Mouse (Mus musculus) erythroblast, embryonic 14.5 days (primary cell): Measurements from ENCODE around the gene Ttc7. TPM values are rescaled to one million over a fixed set of nuclear protein-coding genes. Genes with fewer than 3 reads are reported as not detected.
"Not testable (repeated sequence)": the region's sequence is repeated elsewhere in the genome, so short reads cannot be mapped to it uniquely, and the experiment has no call there.

ENCODE experiments used
- H3K27me3 ChIP-seq: 2 replicates; pipeline ENCODE4 v1.6.1; 2012; ENCODE audit warnings: inconsistent platforms; ENCODE audit not compliant: control insufficient read depth
- H3K36me3 ChIP-seq: 2 replicates; pipeline ENCODE4 v1.6.1; 2012; ENCODE audit warnings: mild to moderate bottlenecking, inconsistent platforms; ENCODE audit not compliant: control insufficient read depth
- H3K4me1 ChIP-seq: 2 replicates; pipeline ENCODE4 v1.6.1; 2012; ENCODE audit warnings: inconsistent platforms; ENCODE audit not compliant: control insufficient read depth
- H3K4me3 ChIP-seq: replicated peaks from 2 replicates; pipeline ENCODE3; 2012; ENCODE audit warnings: moderate library complexity, mild to moderate bottlenecking, inconsistent platforms
- H3K9me3 ChIP-seq: 2 replicates; pipeline ENCODE4 v1.6.1; 2012; ENCODE audit warnings: low read length, inconsistent platforms, mixed read lengths; ENCODE audit not compliant: control insufficient read depth
- GATA1 ChIP-seq: IDR thresholded peaks from 2 replicates; pipeline ENCODE4 v1.6.1; 2012; ENCODE audit warnings: low read length, inconsistent platforms, mixed read lengths
- TAL1 ChIP-seq: IDR thresholded peaks from 3 replicates; pipeline ENCODE4 v1.6.1; 2012; ENCODE audit warnings: low read length, inconsistent platforms, mixed read lengths
- polyA plus RNA-seq: library from polyadenylated mRNA; stranded (reverse); fragments of >175 nt; gene quantifications from 2 replicates; pipeline ENCODE4 v1.2.3, GENCODE M21; 2012

Gene Ttc7
- polyA plus RNA-seq, 1 experiment, result 2.6 TPM

GRCm38 (mm10) chr17:87295738-87296137 is 13.1 kb downstream of the Ttc7 start:
- H3K36me3 ChIP-seq, result peaks cover 87% of the 10 kb centered on the region
- TF ChIP-seq GATA1, result no peak
- no peak for TF ChIP-seq TAL1
- no peaks in the 10 kb centered on the region for H3K27me3 ChIP-seq
- H3K4me3 ChIP-seq, result no peak overlapping the region
- no peaks in the 10 kb centered on the region for H3K9me3 ChIP-seq
- H3K4me1 ChIP-seq, result peaks cover 15% of the 10 kb centered on the region

- Histone ChIP-seq H3K36me3 (peaks cover 79% of the 10 kb centered on the region), H3K4me1 (peaks cover 15% of the 10 kb centered on the region)
- not testable (repeated sequence) for H3K9me3 ChIP-seq, H3K27me3 ChIP-seq, H3K4me3 ChIP-seq
Observed at GRCm38 (mm10) chr17:87296701-87297100, 14.0 kb downstream of the Ttc7 start.

GRCm38 (mm10) chr17:87298944-87299343 is 16.3 kb downstream of the Ttc7 start:
- Histone ChIP-seq H3K36me3 (peaks cover 72% of the 10 kb centered on the region), H3K4me1 (peaks cover 22% of the 10 kb centered on the region), H3K9me3 (no peaks in the 10 kb centered on the region), H3K4me3 (no peak overlapping the region), H3K27me3 (no peaks in the 10 kb centered on the region)
- no peak for TF ChIP-seq GATA1
- TF ChIP-seq TAL1, result no peak

GRCm38 (mm10) chr17:87300340-87300739 is 17.7 kb downstream of the Ttc7 start:
- Histone ChIP-seq H3K9me3 (no peaks in the 10 kb centered on the region), H3K36me3 (peaks cover 72% of the 10 kb centered on the region), H3K27me3 (no peaks in the 10 kb centered on the region), H3K4me1 (peaks cover 17% of the 10 kb centered on the region), H3K4me3 (no peak overlapping the region)
- TF ChIP-seq GATA1 (no peak), TAL1 (no peak)

GRCm38 (mm10) chr17:87301607-87302006 is 18.9 kb downstream of the Ttc7 start:
- H3K9me3 ChIP-seq, H3K4me3 ChIP-seq, H3K27me3 ChIP-seq, H3K4me1 ChIP-seq: not testable (repeated sequence)
- H3K36me3 ChIP-seq, result peaks cover 64% of the 10 kb centered on the region

- Histone ChIP-seq H3K36me3 (peaks cover 66% of the 10 kb centered on the region), H3K9me3 (no peaks in the 10 kb centered on the region), H3K27me3 (no peaks in the 10 kb centered on the region), H3K4me1 (peaks cover 8% of the 10 kb centered on the region), H3K4me3 (no peak overlapping the region)
- TF ChIP-seq TAL1 (no peak), GATA1 (no peak)
Observed at GRCm38 (mm10) chr17:87302014-87302794, 19.5 kb downstream of the Ttc7 start.

- Histone ChIP-seq H3K36me3 (peaks cover 73% of the 10 kb centered on the region), H3K27me3 (no peaks in the 10 kb centered on the region), H3K4me1 (peaks cover 8% of the 10 kb centered on the region), H3K4me3 (no peak overlapping the region), H3K9me3 (no peaks in the 10 kb centered on the region)
- TF ChIP-seq TAL1 (no peak), GATA1 (no peak)
Observed at GRCm38 (mm10) chr17:87304151-87304894, 21.6 kb downstream of the Ttc7 start.

GRCm38 (mm10) chr17:87305065-87305464 is 22.4 kb downstream of the Ttc7 start:
- TF ChIP-seq TAL1, result no peak
- TF ChIP-seq GATA1, result no peak
- Histone ChIP-seq H3K9me3 (no peaks in the 10 kb centered on the region), H3K4me3 (no peak overlapping the region), H3K4me1 (peaks cover 8% of the 10 kb centered on the region), H3K36me3 (peaks cover 73% of the 10 kb centered on the region), H3K27me3 (no peaks in the 10 kb centered on the region)

GRCm38 (mm10) chr17:87306746-87307145 is 24.1 kb downstream of the Ttc7 start:
- no peaks in the 10 kb centered on the region for H3K9me3 ChIP-seq
- TF ChIP-seq TAL1 (no peak), GATA1 (no peak)
- peaks cover 8% of the 10 kb centered on the region for H3K4me1 ChIP-seq
- H3K27me3 ChIP-seq, result no peaks in the 10 kb centered on the region
- H3K36me3 ChIP-seq, result peaks cover 78% of the 10 kb centered on the region
- no peak overlapping the region for H3K4me3 ChIP-seq
